Mouse (Mus musculus) T-helper 17 cell (primary cell): ENCODE measurements at regions not wholly inside any gene's neighbourhood (a gene's known extent, or its start where the extent isn't known, plus 50 kb on each side); places are given as distances from the start of the nearest gene placed in this dataset.

Source experiments
- in situ Hi-C, 2 experiments: fragments of 300-600 bp; cut with MboI, MseI; formaldehyde crosslinking; loops; 1 replicate in 1 of 2; 2 replicates in 1 of 2; pipeline ENCODE4 v1.15.1; 2025; ENCODE audit warnings: high pct_unique_total_duplicates in 2 of 2

DNA sequence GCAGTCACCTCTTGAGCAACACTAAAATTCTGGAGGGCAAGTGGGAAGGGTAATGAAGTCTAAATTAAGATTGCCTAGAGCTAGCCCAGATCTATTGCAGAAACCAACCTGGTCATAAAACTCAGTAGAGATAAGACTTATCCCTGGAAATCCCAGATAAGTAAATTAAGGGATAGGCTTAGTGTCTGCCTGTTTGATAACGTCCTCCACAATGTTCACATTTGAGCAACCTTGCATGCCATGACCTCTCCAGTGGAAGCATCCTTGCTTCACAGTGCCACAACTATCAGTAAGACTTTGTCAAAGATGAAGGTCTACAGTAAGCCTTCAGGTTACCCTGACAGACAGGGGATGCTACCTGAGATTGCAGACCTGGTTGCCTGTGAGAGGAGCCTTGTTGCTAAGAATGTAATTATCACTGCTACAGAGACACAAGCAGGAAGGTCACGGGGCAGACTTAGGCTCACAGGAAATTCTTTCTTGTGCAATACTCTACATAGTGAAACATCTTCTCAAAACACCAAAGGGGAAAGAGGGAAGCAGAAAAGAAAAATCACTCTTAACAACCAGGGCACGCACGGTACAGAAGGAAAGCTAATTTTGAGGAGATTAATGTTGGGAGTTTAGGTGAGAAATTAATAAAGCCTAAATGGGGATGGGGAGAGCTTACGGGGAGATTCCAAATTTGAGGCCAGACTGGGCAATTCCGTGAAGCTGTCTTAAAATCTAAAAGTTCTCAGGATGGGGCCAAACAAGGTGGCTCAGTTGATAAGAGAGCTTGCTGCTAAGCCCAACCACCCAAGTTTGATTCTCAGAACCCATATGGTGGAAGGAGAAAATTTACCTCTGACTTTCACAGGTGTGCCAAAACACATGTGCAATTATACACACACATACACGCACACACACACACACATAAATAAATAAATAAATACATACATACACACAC, 56.9 kb upstream of the Prdm9 start:
- in situ Hi-C loops, result no loop called here

DNA sequence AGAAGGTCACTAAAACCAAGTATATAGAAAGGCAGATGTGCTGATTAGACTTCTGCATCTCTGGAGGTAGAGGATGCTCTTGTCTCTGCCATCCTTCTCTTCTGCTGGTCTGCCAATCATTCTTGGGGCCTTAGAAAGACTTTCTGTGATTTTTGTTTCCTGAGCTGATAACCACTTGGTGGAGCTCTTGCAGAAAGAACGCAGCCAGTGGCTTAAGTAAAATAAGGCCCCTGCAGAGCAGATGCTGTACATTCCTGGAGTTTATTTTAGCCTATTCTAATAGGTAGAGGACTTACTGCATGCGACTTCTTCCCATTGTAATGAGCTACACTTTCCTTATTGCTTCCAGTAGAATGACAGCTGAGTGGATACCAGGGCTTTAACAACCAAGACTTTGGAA, 58.8 kb upstream of the Prdm9 start:
- in situ Hi-C loops, result no loop called here

DNA sequence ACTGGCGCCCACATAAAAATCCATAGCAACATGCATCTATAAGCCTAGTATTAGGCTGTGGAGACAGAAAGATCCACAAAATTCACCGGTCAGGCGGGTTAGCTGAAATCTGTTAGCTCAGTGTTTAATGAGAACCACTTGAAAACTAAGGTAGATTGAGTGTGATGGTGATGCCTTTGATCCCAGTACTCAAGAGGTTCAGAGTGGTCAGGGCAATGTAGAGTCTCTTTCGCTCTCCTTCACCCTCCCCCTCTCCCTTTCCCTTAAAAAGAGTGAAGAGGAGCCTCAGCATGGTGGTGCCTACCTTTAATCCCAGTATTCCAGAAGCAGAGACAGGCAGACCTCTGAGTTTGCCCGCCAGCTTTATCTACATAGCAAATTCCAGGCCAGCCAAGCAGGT, 66.6 kb upstream of the Prdm9 start:
- in situ Hi-C loops, result loop anchor here in 1 of 2 experiments (10.0 kb wide), 1 partner anchor 1434 kb away; the partner anchor contains the start of gene Zfp960

GRCm38 (mm10) chr17:15631626-15632025, 67.5 kb upstream of the Prdm9 start:
- in situ Hi-C loops, result loop anchor here in 1 of 2 experiments (10.0 kb wide), 1 partner anchor 1433 kb away; the partner anchor contains the start of gene Zfp960

GRCm38 (mm10) chr17:15632090-15632489, 67.9 kb upstream of the Prdm9 start:
- in situ Hi-C loops, result loop anchor here in 1 of 2 experiments (10.0 kb wide), 1 partner anchor 1433 kb away; the partner anchor contains the start of gene Zfp960

GRCm38 (mm10) chr17:15639111-15639865, 65.5 kb upstream of the Chd1 start:
- in situ Hi-C loops, result loop anchor here in 1 of 2 experiments (10.0 kb wide), 1 partner anchor 1426 kb away; the partner anchor contains the start of gene Zfp960

- in situ Hi-C loops, result no loop called here
These were observed 64.0 kb upstream of the Chd1 start for GRCm38 (mm10) chr17:15640776-15641175.

DNA sequence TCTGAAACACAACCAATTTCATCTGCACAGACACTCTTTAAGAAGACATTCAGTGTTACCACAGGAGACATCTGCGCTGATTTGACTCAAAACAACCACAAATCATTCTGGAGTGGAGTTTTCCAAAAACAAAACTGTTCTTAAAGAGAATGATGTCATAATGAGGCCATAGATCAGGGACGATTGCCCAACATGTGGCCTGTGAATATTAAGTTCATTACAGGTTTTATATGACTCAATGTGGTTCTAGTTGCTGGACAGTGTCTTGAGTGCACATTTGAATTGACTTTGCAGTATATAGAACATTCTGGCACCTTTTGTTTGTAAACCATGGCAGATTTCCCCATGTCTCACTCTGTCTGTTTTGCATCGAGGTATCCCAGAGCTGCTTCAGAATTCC, 63.0 kb upstream of the Chd1 start:
- in situ Hi-C loops, result no loop called here

- in situ Hi-C loops, result no loop called here
These were observed 58.0 kb upstream of the Chd1 start for GRCm38 (mm10) chr17:15646768-15647167.

- in situ Hi-C loops, result no loop called here
These were observed 54.6 kb upstream of the Chd1 start for GRCm38 (mm10) chr17:15650089-15650742.

- in situ Hi-C loops, result no loop called here
These were observed 52.9 kb upstream of the Chd1 start for GRCm38 (mm10) chr17:15651869-15652268.
